Mouse (Mus musculus) cortical plate, adult 2 months (tissue): ENCODE measurements around the gene Tsc22d4. TPM values are rescaled to one million over a fixed set of nuclear protein-coding genes. Genes with fewer than 3 reads are reported as not detected.

Experiments used
- H3K27ac ChIP-seq: fragments of 200-500 bp; 2 replicates; pipeline ENCODE4 v1.5.1; 2012; ENCODE audit warnings: low read length, control low read depth, inconsistent platforms; ENCODE audit not compliant: insufficient read depth
- H3K4me1 ChIP-seq: fragments of 200-500 bp; 2 replicates; pipeline ENCODE4 v1.6.1; 2011; ENCODE audit warnings: low read length; ENCODE audit not compliant: control insufficient read depth, insufficient read depth
- H3K4me3 ChIP-seq: fragments of 200-500 bp; 2 replicates; pipeline ENCODE4 v1.5.1; 2011; ENCODE audit warnings: mild to moderate bottlenecking, low read length, control low read depth; ENCODE audit not compliant: insufficient read depth
- CTCF ChIP-seq: fragments of 200-500 bp; IDR thresholded peaks from 2 replicates; pipeline ENCODE4 v1.5.1; 2011; ENCODE audit warnings: mild to moderate bottlenecking, control low read depth, low read length; ENCODE audit not compliant: insufficient read depth; ENCODE audit errors: extremely low read depth
- POLR2A ChIP-seq: fragments of 200-500 bp; IDR thresholded peaks from 2 replicates; pipeline ENCODE4 v1.6.1; 2011; ENCODE audit warnings: mild to moderate bottlenecking, low read length, control low read depth; ENCODE audit not compliant: insufficient read depth; ENCODE audit errors: extremely low read depth
- polyA plus RNA-seq: library from polyadenylated mRNA; depleted of rRNA; stranded (reverse); fragments of >200 nt; gene quantifications from 2 replicates; pipeline ENCODE4 v1.2.3, GENCODE M21; 2012

The Tsc22d4 gene
- polyA plus RNA-seq, 1 experiment = 366 TPM

- H3K27ac ChIP-seq = no peak overlapping the region
- no peak overlapping the region for H3K4me3 ChIP-seq
- no peaks in the 10 kb centered on the region; the same call in 1 of the 2 replicates for H3K4me1 ChIP-seq
- TF ChIP-seq POLR2A (no peak), CTCF (no peak)
Observed at GRCm38 (mm10) chr5:137751988-137752387, 6.5 kb downstream of the Tsc22d4 start.

GRCm38 (mm10) chr5:137753111-137753832 is 7.7 kb downstream of the Tsc22d4 start:
- no peaks in the 10 kb centered on the region; the same call in 1 of the 2 replicates for H3K4me1 ChIP-seq
- no peak overlapping the region for H3K27ac ChIP-seq

GRCm38 (mm10) chr5:137755425-137755824 is 9.9 kb downstream of the Tsc22d4 start:
- Histone ChIP-seq H3K4me3 (no peak overlapping the region), H3K4me1 (no peaks in the 10 kb centered on the region; the same call in 1 of the 2 replicates), H3K27ac (no peak overlapping the region)
- TF ChIP-seq CTCF = no peak
- no peak for TF ChIP-seq POLR2A

More at GRCm38 (mm10) chr5:137753111-137753832, 7.7 kb downstream of the Tsc22d4 start:
- TF ChIP-seq POLR2A (no peak), CTCF (no peak)
- H3K4me3 ChIP-seq = no peak overlapping the region

- no peak overlapping the region for H3K4me3 ChIP-seq
- H3K27ac ChIP-seq = no peak overlapping the region
- TF ChIP-seq CTCF (no peak), POLR2A (no peak)
- no peaks in the 10 kb centered on the region; the same call in 1 of the 2 replicates for H3K4me1 ChIP-seq
Observed at GRCm38 (mm10) chr5:137756106-137756505, 10.6 kb downstream of the Tsc22d4 start.

GRCm38 (mm10) chr5:137756882-137757661 is 11.5 kb downstream of the Tsc22d4 start:
- peak; percentile 94 for TF ChIP-seq CTCF
- TF ChIP-seq POLR2A = no peak
- Histone ChIP-seq H3K4me3 (no peak overlapping the region), H3K27ac (no peak overlapping the region), H3K4me1 (no peaks in the 10 kb centered on the region; the same call in 1 of the 2 replicates)

GRCm38 (mm10) chr5:137757887-137758286 is 12.4 kb downstream of the Tsc22d4 start:
- no peaks in the 10 kb centered on the region; the same call in 1 of the 2 replicates for H3K4me1 ChIP-seq
- H3K4me3 ChIP-seq = peak overlapping the region; percentile 39

GRCm38 (mm10) chr5:137758921-137759534 is 13.5 kb downstream of the Tsc22d4 start:
- H3K27ac ChIP-seq = peak overlapping the region; percentile 90
- peak overlapping the region; percentile 39 for H3K4me3 ChIP-seq
- no peaks in the 10 kb centered on the region; the same call in 1 of the 2 replicates for H3K4me1 ChIP-seq
- no peak for TF ChIP-seq POLR2A
- no peak for TF ChIP-seq CTCF

More at GRCm38 (mm10) chr5:137757887-137758286, 12.4 kb downstream of the Tsc22d4 start:
- TF ChIP-seq CTCF = no peak
- TF ChIP-seq POLR2A = peak; percentile 96
- peak overlapping the region; percentile 90 for H3K27ac ChIP-seq

GRCm38 (mm10) chr5:137759971-137760412 is 14.5 kb downstream of the Tsc22d4 start:
- Histone ChIP-seq H3K4me1 (no peaks in the 10 kb centered on the region; the same call in 1 of the 2 replicates), H3K4me3 (peak overlapping the region; percentile 39; the same call in 1 of the 2 replicates), H3K27ac (no peak overlapping the region; the same call in 1 of the 2 replicates)
- TF ChIP-seq CTCF = peak; percentile 79
- no peak for TF ChIP-seq POLR2A
